Comparison of ENCODE assay signal across 9 mouse cellular contexts in genomic region chr15:102358126-102358525, GRCm38 (mm10). TPM values are rescaled to one million over a fixed set of nuclear protein-coding genes. Genes with fewer than 3 reads are reported as not detected.
A peak's percentile ranks its signal among the peaks of the same experiment; 100 is the strongest.
DNase-seq lines count a peak whose midpoint lies in the region; ATAC-seq lines count a peak whose summit lies in the region.
"Had no signal": no experiment of that assay in that cellular context is flagged by ENCODE, and none has a peak within 500 bp of the region (broad histone marks: within the 10 kb centered on the region; RNA-seq: fewer than 3 reads in every experiment).

No protein-coding gene starts in this region.

- peaks cover 27% of the 10 kb centered on the region for H3K4me1 ChIP-seq in heart, embryonic 16.5 days (ENCODE audit: control insufficient read depth, insufficient read depth, low read length)
- H3K4me1 ChIP-seq in intestine, embryonic 14.5 days (replicated peaks; ENCODE audit: control insufficient read depth, insufficient read depth, low read length): peaks cover 24% of the 10 kb centered on the region
- H3K4me1 ChIP-seq in neural tube, embryonic 14.5 days (ENCODE audit: control insufficient read depth, insufficient read depth, low read length): peaks cover 13% of the 10 kb centered on the region; the same call in 1 of the 2 replicates

- no peak overlapping the region for H3K27ac ChIP-seq in heart, embryonic 16.5 days (ENCODE audit: low read length)
- H3K27ac ChIP-seq in intestine, embryonic 14.5 days (ENCODE audit: low read depth): no peak overlapping the region
- H3K27ac ChIP-seq in neural tube, embryonic 14.5 days (ENCODE audit: low read depth, low read length): no peak overlapping the region

- no peaks in the 10 kb centered on the region for H3K36me3 ChIP-seq in heart, embryonic 16.5 days (ENCODE audit: control insufficient read depth, insufficient read depth)
- no peaks in the 10 kb centered on the region for H3K36me3 ChIP-seq in intestine, embryonic 14.5 days (ENCODE audit: control insufficient read depth, insufficient read depth, low read length)
- no peaks in the 10 kb centered on the region for H3K36me3 ChIP-seq in neural tube, embryonic 14.5 days (ENCODE audit: control insufficient read depth, insufficient read depth, low read length)

- ATAC-seq in heart, embryonic 16.5 days (replicated peaks; ENCODE audit: extremely low read depth, insufficient read depth, low FRiP score): no peak
- no peak for ATAC-seq in intestine, embryonic 14.5 days (replicated peaks; ENCODE audit: low FRiP score, low TSS enrichment, low read depth)
- no peak for ATAC-seq in neural tube, embryonic 14.5 days (ENCODE audit: low read depth)
- ATAC-seq in cerebellum, adult (ENCODE audit: insufficient number of reproducible peaks, low FRiP score, low TSS enrichment): no peak
- ATAC-seq: CD4-positive, CD25-positive, alpha-beta regulatory T cell, adult 4 months had no signal

- peaks cover 41% of the 10 kb centered on the region for H3K27me3 ChIP-seq in heart, embryonic 16.5 days (ENCODE audit: control insufficient read depth, insufficient read depth, low read length)
- peaks cover 22% of the 10 kb centered on the region for H3K27me3 ChIP-seq in intestine, embryonic 14.5 days (replicated peaks; ENCODE audit: control insufficient read depth, insufficient read depth, low read length)
- peaks cover 15% of the 10 kb centered on the region; the same call in 1 of the 2 replicates for H3K27me3 ChIP-seq in neural tube, embryonic 14.5 days (ENCODE audit: control insufficient read depth, insufficient read depth, low read length)

- WGBS in heart, embryonic 16.5 days: 3% methylated on average over 25 of the region's 25 CpGs
- WGBS in intestine, embryonic 14.5 days: 4% methylated on average over 25 of the region's 25 CpGs
- 3% methylated on average over 25 of the region's 25 CpGs for WGBS in neural tube, embryonic 14.5 days

- intact Hi-C loops in left cerebral cortex, postnatal 14 days (cut with DNase I): no loop called here

- no peak overlapping the region for H3K9ac ChIP-seq in heart, embryonic 16.5 days (ENCODE audit: low read length)
- peak overlapping the region; percentile 3; the same call in 1 of the 2 replicates for H3K9ac ChIP-seq in intestine, embryonic 14.5 days (ENCODE audit: low read length)
- H3K9ac ChIP-seq in neural tube, embryonic 14.5 days (replicated peaks; ENCODE audit: low read depth, low read length): no peak overlapping the region

- H3K4me2 ChIP-seq in heart, embryonic 16.5 days (ENCODE audit: low read depth, low read length): peak overlapping the region; percentile 41
- H3K4me2 ChIP-seq in intestine, embryonic 14.5 days (ENCODE audit: low read length): peak overlapping the region; percentile 38
- peak overlapping the region; percentile 42 for H3K4me2 ChIP-seq in neural tube, embryonic 14.5 days (ENCODE audit: low read depth, low read length)

- no peak for DNase-seq in heart, adult 11 months
- DNase-seq in embryo, embryonic 11 days: peak; percentile 62
- no peak for DNase-seq in intestine, embryonic 14.5 days (ENCODE audit: low spot score)
- DNase-seq in left cerebral cortex, postnatal 14 days (ENCODE audit: low spot score in 2 of 2): no peak
- no peak for DNase-seq in frontal cortex, adult 2 months (ENCODE audit: extremely low spot score in 1 of 2, low spot score in 1 of 2)

- no peaks in the 10 kb centered on the region for H3K9me3 ChIP-seq in heart, embryonic 16.5 days (replicated peaks; ENCODE audit: control insufficient read depth, low read length)
- H3K9me3 ChIP-seq in intestine, embryonic 14.5 days (ENCODE audit: control insufficient read depth, low read length): no peaks in the 10 kb centered on the region
- H3K9me3 ChIP-seq in neural tube, embryonic 14.5 days (ENCODE audit: control insufficient read depth, low read length): no peaks in the 10 kb centered on the region

- H3K4me3 ChIP-seq in heart, embryonic 16.5 days (ENCODE audit: low read length): peak overlapping the region; percentile 6
- H3K4me3 ChIP-seq in intestine, embryonic 14.5 days (ENCODE audit: low read depth, low read length): peak overlapping the region; percentile 11
- H3K4me3 ChIP-seq in neural tube, embryonic 14.5 days (ENCODE audit: low read depth, low read length): no peak overlapping the region

RNA-seq across cellular contexts. Expression of gene Aaas, which starts 7.6 kb away (rescaled TPM):
- 49.3 and 55.6 TPM in 2 replicates for polyA plus RNA-seq in heart, embryonic 16.5 days (2015; fragmentation: Nextera tagmentation; extraction: Ambion mirVana)
- polyA plus RNA-seq in intestine, embryonic 14.5 days (2014; fragmentation: Nextera tagmentation; extraction: Ambion mirVana): 64.1 and 71.2 TPM in 2 replicates
- polyA plus RNA-seq in neural tube, embryonic 14.5 days (2014; fragmentation: Nextera tagmentation; extraction: Ambion mirVana): 25.8 and 26.8 TPM in 2 replicates
- total RNA-seq in left cerebral cortex, postnatal 14 days (2021): 10 to 100 TPM; 17.5 to 18.8 TPM
- 18.1 and 18.6 TPM in 2 replicates for polyA plus RNA-seq in frontal cortex, adult 2 months (2012; rRNA removed)

RNA-seq across cellular contexts. Expression of gene Sp7, which starts 8.9 kb away (rescaled TPM):
- 0.11 and 0.20 TPM in 2 replicates for polyA plus RNA-seq in heart, embryonic 16.5 days (2015; fragmentation: Nextera tagmentation; extraction: Ambion mirVana)
- 1.2 and 1.3 TPM in 2 replicates for polyA plus RNA-seq in intestine, embryonic 14.5 days (2014; fragmentation: Nextera tagmentation; extraction: Ambion mirVana)
- polyA plus RNA-seq in neural tube, embryonic 14.5 days (2014; fragmentation: Nextera tagmentation; extraction: Ambion mirVana): 0.39 and 4.0 TPM in 2 replicates
- total RNA-seq in left cerebral cortex, postnatal 14 days (2021): under 1 TPM; 0.26 to 0.53 TPM
- polyA plus RNA-seq in frontal cortex, adult 2 months (2012; rRNA removed): 18.4 and 22.0 TPM in 2 replicates
- polyA plus RNA-seq: CD4-positive, CD25-positive, alpha-beta regulatory T cell, adult 4 months had no signal

RNA-seq across cellular contexts. Expression of gene Myg1, which starts 26.6 kb away (rescaled TPM):
- polyA plus RNA-seq in heart, embryonic 16.5 days (2015; fragmentation: Nextera tagmentation; extraction: Ambion mirVana): 56.6 and 67.9 TPM in 2 replicates
- 104 and 120 TPM in 2 replicates for polyA plus RNA-seq in intestine, embryonic 14.5 days (2014; fragmentation: Nextera tagmentation; extraction: Ambion mirVana)
- polyA plus RNA-seq in neural tube, embryonic 14.5 days (2014; fragmentation: Nextera tagmentation; extraction: Ambion mirVana): 89.1 and 99.2 TPM in 2 replicates
- total RNA-seq in left cerebral cortex, postnatal 14 days (2021): 10 to 100 TPM; 48.2 to 51.4 TPM
- 87.9 and 91.1 TPM in 2 replicates for polyA plus RNA-seq in frontal cortex, adult 2 months (2012; rRNA removed)

RNA-seq across cellular contexts. Expression of gene Pfdn5, which starts 32.2 kb away (rescaled TPM):
- 274 and 277 TPM in 2 replicates for polyA plus RNA-seq in heart, embryonic 16.5 days (2015; fragmentation: Nextera tagmentation; extraction: Ambion mirVana)
- 450 and 456 TPM in 2 replicates for polyA plus RNA-seq in intestine, embryonic 14.5 days (2014; fragmentation: Nextera tagmentation; extraction: Ambion mirVana)
- 546 and 560 TPM in 2 replicates for polyA plus RNA-seq in neural tube, embryonic 14.5 days (2014; fragmentation: Nextera tagmentation; extraction: Ambion mirVana)
- total RNA-seq in left cerebral cortex, postnatal 14 days (2021): 100 to 1,000 TPM; 313 to 315 TPM
- 485 and 514 TPM in 2 replicates for polyA plus RNA-seq in frontal cortex, adult 2 months (2012; rRNA removed)

RNA-seq across cellular contexts. Expression of gene Sp1, which starts 47.8 kb away (rescaled TPM):
- polyA plus RNA-seq in heart, embryonic 16.5 days (2015; fragmentation: Nextera tagmentation; extraction: Ambion mirVana): 5.0 and 5.5 TPM in 2 replicates
- 14.4 and 15.8 TPM in 2 replicates for polyA plus RNA-seq in intestine, embryonic 14.5 days (2014; fragmentation: Nextera tagmentation; extraction: Ambion mirVana)
- polyA plus RNA-seq in neural tube, embryonic 14.5 days (2014; fragmentation: Nextera tagmentation; extraction: Ambion mirVana): 5.3 and 6.3 TPM in 2 replicates
- total RNA-seq in left cerebral cortex, postnatal 14 days (2021): 10 to 100 TPM; 23.2 to 24.5 TPM
- 10.3 and 11.4 TPM in 2 replicates for polyA plus RNA-seq in frontal cortex, adult 2 months (2012; rRNA removed)
